Mouse (Mus musculus) cerebral cortex, adult 2 months (tissue): ENCODE data around the gene Rps9.

Experiments used
- WGBS: fragments of 180-500 bp; shearing (Covaris S2); methylation state at CpG from one replicate; pipeline ENCODE4 v1.1.7; 2018; 5-methylcytosine and 5-hydroxymethylcytosine counted together

The Rps9 gene

DNA sequence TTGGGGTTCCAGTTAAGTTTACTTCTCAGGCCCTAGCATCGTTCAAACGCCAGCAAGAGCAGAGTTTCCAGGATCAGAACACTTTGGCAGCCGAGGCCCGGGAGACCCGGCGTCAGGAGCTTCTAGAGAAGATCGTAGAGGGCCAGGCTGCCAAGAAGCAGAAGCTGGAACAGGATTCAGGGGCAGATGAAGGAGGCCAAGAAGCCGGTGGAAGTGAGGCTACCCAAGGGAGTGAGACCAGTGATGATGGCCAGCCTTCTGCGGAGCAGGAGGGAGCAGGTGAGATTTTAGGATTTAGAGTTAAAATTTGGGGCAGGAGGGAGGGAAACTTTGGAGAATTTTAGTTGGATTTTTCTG lies 8.9 kb upstream of the Rps9 start:
- WGBS: 12% methylated on average over 9 of the region's 9 CpGs

DNA sequence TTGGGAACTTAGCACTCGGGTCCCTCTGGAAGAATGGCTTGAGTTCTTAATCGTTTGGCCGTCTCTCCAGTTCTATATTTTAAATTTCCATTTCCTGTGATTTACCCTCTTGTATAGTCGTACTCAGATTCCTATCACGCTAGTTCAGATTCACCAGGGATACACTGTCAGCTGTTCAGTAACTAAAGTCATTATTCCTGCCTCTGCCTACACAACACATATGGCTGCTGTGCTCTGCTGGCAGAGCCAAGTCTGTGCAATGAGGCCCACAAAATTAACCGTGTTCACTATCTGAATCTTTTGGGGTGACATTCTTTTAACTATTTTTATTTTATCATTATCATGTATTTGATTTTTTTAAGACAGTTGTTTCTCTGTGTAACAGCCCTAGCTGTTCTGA lies 5.3 kb upstream of the Rps9 start:
- 53% methylated on average over 6 of the region's 6 CpGs for WGBS

DNA sequence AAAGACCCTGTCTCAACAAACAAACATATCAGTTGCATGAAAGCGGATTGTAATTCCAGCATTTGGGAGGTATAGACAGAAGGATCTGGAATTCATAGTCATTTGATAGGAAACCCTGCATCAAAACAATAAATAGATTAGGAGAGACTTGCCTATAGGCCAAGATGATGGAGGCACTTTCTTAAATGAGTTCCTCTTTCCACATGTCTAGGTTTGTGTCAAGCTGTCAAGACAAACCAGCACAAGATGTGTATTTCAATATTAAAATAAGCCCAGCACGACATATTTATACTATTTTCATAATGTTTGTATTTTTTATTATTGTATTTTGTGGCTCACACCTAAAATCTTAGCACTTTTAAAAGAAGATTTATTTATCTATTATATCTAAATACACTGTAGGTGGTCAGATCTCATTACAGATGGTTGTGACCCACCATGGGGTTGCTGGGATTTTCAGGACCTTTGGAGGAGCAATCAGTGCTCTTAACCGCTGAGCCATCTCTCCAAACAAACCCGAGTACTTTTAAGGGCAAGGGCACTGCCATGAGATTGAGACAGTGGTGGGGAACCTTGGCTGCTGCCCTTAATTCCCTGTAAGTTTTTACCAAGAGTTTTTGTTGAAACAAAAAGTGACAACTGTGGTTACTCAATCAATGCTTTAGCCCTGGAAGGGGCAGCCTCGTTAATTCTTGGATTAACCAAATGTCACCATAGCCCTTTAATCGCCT lies 480 bp upstream of the Rps9 start:
- WGBS: 23% methylated on average over 6 of the region's 6 CpGs

DNA sequence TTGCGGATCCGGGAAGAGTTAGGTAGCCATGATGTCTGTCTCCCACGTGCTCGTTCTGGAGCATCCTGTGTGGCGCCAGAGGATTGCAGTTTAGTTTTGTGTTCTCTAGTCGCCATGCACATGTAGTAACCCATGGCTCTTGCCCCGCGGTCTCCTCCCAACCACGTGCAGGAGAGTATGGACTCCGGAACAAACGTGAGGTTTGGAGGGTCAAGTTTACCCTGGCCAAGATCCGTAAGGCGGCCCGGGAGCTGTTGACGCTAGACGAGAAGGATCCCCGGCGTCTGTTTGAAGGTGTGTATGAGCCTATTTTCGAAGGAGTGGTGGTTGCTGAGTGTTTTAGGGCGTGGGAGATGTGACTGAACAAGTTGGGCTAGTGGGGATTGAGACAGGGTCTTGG lies 682 bp downstream of the Rps9 start:
- under 1% methylated on average over 20 of the region's 20 CpGs for WGBS

DNA sequence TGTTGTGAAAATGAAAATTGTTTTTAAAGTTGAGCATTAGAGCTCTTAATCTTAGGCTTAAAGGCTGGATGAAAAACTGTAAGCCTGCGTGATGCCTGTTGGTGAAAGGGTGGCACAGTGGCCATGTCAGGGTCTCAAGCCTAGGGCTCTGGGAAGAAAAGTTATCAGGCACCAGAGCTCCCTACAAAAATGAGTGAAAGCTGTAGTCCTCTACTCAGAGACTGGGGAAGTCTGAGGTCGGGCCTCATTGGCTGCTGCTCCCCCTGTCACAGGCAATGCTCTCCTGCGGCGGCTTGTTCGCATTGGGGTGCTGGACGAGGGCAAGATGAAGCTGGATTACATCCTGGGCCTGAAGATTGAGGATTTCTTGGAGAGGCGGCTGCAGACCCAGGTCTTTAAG lies 1.7 kb downstream of the Rps9 start:
- WGBS: 6% methylated on average over 7 of the region's 7 CpGs

DNA sequence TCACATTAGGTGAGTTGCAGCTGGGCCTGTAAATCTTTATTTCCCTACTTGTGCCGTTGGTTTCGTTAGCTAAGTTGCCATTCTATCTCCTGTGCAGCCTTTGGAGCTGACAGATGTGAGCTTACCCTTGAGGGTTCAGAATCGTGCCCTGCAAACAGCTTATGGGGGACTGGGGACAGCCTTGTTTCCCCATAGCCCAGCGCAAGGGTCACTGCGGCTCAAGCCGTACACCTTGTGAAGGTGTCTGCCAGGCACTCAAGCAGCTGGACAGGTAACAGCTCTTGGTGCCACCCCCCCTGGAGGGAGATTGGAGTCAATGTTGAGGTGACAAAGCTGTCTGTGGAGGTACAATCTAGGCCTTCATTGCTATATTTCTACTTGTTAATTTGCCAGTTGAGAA lies 2.1 kb downstream of the Rps9 start:
- 26% methylated on average over 6 of the region's 6 CpGs for WGBS

DNA sequence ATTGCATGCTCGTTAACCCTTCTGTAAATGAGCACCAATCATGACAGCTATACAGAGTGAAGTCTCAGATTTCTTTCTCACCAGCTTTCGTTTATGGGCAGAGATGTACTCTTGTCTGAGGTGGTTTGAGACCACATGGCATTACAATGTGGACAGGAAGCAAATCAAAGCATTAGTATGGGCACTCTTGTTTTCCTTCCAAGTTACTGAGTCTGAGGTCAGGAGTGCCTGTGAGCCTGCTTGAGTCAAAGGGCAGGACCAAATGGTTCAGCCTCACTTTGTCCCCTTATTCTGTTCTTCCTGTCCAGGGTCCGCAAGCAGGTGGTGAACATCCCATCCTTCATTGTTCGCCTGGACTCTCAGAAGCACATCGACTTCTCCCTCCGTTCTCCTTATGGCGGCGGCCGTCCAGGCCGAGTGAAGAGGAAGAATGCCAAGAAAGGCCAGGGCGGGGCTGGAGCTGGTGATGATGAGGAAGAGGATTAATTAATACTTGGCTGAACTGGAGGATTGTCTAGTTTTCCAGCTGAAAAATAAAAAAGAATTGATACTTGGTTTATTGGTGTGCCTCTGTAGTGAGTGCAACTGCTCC lies 2.6 kb downstream of the Rps9 start:
- 32% methylated on average over 11 of the region's 11 CpGs for WGBS

DNA sequence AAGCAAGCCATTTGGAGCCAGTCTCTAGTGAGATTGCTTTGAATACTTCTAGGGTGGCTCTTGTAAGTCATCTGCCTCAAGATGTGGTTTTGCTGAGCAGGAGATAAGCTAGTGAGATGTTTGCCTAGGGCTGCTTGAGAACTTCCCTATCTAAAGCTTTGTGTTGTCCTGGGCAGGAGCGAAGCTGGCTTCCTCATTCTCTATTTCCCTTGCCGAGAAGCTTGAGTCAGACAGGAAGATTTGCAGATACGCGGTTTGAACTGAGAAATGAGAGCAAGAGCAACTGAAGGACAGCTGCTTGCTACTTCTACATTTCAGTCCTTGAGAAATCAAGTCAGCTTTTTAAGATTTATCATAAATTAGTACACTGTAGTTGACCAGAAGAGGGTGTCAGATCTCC lies 3.2 kb downstream of the Rps9 start:
- WGBS: 51% methylated on average over 4 of the region's 4 CpGs

DNA sequence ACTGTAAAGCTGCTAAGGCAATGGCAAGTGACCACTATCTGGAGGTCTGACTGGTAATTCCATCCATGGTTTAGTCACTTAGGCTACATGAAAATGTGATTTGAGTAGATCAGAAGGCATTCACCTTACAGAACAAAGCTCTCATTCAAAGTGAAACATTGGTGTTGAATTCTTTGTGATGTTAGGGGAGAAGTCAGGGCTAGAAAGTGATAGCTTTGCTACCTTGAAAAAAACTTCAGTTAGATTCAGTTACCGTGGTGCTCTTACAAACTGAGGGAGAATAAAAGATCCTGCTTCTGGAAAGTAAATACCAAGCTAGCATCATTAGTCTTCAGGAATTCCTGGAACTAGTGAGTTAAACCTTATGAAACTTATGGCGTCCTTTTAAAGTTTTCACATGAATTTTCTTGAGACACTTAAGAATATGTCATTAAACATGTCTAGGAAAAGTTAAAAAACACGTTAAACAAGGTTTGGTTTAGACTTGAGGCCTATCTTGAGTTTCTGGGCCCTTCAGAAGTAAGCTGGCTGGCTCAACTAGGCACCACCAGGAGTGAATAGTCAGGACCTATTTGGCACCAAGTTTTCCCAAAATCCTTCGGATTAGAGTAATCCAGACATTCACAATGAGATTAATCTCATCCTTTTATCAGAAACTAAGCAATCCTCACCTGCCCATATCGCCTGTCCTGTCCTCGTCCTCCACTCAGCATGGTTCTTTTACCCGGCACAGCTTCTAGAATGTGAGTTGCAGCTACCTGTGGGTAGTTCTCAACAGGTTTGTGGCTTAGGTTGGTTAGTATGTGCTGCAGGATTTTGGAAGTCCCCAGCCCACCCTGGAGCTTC lies 4.0 kb downstream of the Rps9 start:
- 56% methylated on average over 7 of the region's 7 CpGs for WGBS

DNA sequence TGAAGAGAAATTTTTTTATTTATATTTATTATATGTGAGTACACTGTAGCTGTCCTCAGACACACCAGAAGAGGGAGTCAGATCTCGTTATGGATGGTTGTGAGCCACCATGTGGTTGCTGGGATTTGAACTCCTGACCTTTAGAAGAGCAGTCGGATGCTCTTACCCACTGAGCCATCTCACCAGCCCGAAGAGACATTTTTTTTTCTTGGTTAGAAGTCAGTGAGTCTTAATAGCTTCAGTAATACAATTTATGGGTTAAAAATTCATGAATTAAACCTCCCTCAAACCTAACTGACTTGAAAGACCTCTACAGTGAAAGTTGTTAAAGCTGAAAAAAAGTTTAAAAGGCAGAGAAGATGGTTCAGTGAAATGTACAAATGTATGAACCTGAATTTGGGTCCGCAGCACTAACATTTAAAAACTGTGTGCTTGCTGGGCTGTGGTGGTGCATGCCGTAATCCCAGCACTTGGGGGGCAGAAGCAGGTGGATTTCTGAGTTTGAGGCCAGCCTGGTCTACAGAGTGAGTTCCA lies 4.7 kb downstream of the Rps9 start:
- 48% methylated on average over 5 of the region's 5 CpGs for WGBS

DNA sequence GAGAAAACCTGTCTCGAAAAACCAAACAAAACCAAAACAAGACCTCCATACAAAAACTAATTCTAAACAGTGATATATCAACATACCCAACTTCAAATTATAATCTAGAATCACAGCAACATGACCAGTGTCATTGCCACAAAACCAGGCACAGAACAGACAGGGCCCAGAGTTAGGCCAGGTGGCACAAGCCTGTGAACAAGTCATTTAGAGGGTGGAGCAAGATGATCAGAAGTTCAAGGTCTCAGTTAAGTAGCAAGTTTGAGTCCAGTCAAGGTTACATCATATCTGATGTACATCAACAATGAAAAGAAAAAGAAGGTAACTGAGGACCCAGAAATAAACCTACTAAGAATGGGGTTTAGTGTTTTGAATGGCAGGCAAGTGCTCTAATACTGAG lies 5.2 kb downstream of the Rps9 start:
- 81% methylated on average over 1 of the region's 1 CpGs for WGBS

DNA sequence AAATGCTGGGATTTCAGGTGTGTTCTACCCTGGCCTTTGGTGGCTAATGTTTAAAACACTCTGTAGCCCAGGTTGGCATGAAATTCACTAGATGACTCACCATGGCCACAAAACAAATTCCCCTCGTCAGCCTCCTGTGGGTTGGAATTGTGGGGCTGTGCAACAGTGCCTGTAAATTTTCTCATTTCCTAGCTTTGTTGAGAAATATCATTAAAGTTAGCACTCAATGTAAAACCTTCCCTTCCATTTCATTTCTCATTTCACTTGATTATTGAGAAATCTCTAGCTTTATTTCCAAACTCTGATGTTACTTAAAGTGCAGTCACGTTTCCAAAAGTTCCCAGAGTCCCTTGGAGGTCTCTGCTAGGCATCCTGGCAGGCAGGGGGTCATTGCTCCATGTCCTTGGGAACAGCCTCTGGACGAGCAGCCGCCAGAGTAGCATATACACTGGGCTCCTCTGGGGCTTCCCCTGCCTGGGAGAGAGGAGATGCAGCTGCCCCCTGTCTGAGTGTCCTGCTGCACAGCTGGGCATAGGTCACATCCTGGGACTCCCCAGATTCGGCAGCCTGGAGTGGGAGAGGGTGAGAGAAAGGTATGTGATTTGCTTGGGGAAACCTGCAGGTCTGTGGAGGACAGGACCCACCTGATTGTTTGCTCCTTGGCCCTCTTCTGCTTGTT lies 8.6 kb downstream of the Rps9 start:
- WGBS: 54% methylated on average over 5 of the region's 5 CpGs

DNA sequence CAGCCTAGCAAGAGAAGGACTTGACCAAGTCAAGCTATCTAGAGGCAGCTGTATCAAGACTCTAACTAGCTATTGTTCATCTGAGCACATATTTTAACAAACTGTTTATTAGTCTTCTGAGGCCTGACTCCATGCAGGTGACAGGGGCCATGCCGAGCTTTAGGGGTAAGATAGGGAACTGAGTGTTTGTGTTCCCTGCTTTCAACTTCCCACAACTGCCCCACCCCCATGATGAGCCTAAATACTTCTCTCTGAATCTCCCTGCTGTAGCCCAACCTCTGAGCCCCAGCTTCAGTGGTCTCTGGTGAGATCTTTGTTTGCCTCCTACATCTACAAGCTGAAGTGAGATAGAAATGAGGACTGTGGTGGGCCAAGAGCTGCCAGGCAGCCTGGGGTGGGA lies 11.5 kb downstream of the Rps9 start:
- WGBS: 83% methylated on average over 1 of the region's 1 CpGs

DNA sequence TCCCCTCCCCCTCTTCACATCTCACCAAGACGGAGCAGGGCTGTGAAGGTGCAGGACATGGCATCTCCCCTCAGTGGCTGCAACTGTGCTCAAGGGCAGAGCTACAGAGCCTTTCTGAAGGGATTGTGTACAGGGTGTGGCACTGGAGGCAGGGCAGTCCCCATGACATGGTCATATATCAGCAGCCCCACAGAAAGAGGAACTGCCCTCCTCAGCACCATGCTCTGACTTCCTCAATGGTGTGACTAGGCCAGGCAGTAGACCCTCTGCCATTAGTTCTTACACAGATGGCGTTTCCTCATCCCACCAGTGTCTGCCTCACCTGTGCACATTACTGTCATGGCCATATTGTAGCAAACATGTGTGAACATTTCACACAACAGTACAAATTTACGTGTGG lies 16.5 kb downstream of the Rps9 start, which contains the start of gene Pirb:
Pirb (minus strand) TSS at position 124 of the 400 bp plus-strand sequence.
- WGBS: 65% methylated on average over 1 of the region's 3 CpGs

DNA sequence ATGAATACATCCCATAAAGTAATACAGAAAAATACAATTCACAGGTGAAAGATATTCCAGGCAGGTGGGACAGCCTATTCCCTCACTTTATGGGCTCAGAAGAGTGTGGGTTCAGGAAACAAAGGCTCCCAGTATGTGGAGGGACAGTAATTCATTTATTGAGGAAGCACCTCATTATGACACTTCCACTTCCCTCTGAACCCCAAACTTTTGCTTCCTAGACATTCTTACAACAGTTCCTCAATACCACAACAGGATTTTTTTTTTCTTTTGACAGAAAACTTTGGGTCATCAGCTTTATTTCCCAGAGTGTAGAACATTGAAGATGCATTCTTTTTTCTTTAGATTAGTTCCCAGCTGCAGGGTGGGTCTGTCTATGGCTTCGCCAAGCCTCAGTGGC lies 28.9 kb downstream of the Rps9 start:
- WGBS: no CpG with 5 or more reads among the region's 1 CpGs
